Mouse (Mus musculus) E14TG2a.4 (cell line): ENCODE data around the gene Cat.

Source experiments
- H3K27me3 ChIP-seq: 2 replicates; pipeline ENCODE4 v1.6.1; 2014; ENCODE audit warnings: low read length, control low read depth; ENCODE audit not compliant: insufficient read depth
- H3K36me3 ChIP-seq: 2 replicates; pipeline ENCODE4 v1.6.1; 2014; ENCODE audit warnings: low read length, control low read depth; ENCODE audit not compliant: insufficient read depth
- H3K4me1 ChIP-seq: replicated peaks from 2 replicates; pipeline ENCODE4 v1.6.1; 2014; ENCODE audit warnings: low read depth, low read length, control low read depth
- H3K4me3 ChIP-seq: replicated peaks from 2 replicates; pipeline ENCODE4 v1.5.1; 2014; ENCODE audit warnings: mild to moderate bottlenecking, low read length
- H3K9me3 ChIP-seq: 2 replicates; pipeline ENCODE4 v1.6.1; 2014; ENCODE audit warnings: low read length, control low read depth
- CTCF ChIP-seq: conservative IDR thresholded peaks from 2 replicates; pipeline ENCODE4 v1.5.1; 2014; ENCODE audit warnings: low read length
- NANOG ChIP-seq: IDR thresholded peaks from 2 replicates; pipeline ENCODE4 v1.6.1; 2014; ENCODE audit warnings: borderline replicate concordance, low read length, mixed read lengths
- POU5F1 ChIP-seq: IDR thresholded peaks from 2 replicates; pipeline ENCODE4 v1.6.1; 2014; ENCODE audit warnings: low read length, borderline replicate concordance

Gene Cat

DNA sequence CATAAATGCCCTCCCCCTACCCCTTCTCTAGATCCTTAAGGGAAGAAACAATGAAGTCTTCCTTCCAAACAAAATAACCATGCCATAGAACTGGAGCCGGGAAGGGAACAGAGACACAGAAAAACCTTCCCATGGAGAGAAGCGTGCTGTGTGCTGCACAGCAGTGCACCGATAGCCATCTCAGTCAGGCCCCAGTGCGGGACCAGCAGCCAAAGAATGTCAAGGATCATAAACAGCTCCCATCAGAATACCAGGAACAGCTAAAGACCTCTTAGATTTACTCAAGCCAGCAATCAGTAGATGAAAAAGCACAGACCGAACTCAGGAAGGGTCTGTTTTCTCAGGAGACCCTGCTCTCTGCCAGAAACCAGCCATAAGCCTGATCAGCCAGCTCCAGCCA lies 48.4 kb downstream of the Cat start:
- Histone ChIP-seq H3K9me3 (no peaks in the 10 kb centered on the region), H3K27me3 (0 out of 2 replicates have a peak, but pooled peaks cover 5% of the 10 kb centered on the region), H3K4me3 (no peak overlapping the region), H3K4me1 (peaks cover 7% of the 10 kb centered on the region; the same call in 1 of the 2 replicates), H3K36me3 (no peaks in the 10 kb centered on the region)
- TF ChIP-seq CTCF = no peak
- no peak for TF ChIP-seq NANOG
- TF ChIP-seq POU5F1 = no peak

DNA sequence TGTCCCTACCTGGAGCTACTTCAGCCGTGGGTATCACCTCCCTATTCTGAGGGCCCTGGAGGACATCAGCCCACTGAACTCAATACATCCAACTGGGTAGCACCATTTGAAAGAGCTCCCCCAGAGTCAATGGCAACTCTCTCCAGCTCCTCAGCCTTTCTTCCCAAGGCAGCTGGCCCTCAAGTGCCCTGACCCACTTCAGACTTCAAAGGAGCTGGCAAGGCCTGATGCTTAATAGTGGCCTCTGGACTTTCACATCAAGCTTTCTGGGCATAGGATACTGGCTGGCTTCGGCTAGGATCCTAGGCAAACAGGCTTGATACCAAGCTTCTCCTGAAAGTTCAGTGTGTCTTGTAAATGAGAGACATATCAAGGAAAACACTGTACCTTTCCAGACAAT lies 49.9 kb downstream of the Cat start:
- Histone ChIP-seq H3K36me3 (no peaks in the 10 kb centered on the region), H3K4me3 (no peak overlapping the region)

DNA sequence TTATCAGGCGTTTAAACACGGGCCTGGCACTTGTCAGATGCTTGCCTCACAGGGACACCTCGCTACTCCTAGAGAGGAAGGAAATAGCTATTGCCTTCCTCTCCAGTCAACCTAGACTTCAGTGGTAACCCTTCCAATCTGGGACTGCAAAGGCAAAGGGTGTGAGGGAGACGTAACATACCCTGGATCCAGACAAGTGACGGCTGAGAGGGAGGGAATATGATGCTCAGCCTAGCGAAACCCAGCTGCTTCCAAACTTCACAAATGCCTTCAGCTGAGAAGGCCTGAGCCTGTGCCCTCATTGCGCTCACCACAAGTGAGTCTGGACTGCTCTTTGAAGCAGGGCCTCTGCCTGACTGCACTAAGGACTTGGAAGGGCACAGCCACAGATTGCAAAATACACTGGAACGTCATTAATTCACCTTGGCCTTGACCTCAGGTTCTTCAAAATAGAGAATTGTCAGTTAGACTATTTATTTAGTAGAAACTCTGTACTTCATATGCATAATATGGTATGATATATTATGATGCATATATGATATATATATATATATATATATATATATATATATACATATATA lies 52.2 kb downstream of the Cat start:
- Histone ChIP-seq H3K4me3 (no peak overlapping the region), H3K36me3 (no peaks in the 10 kb centered on the region), H3K9me3 (no peaks in the 10 kb centered on the region), H3K4me1 (peaks cover 7% of the 10 kb centered on the region; the same call in 1 of the 2 replicates), H3K27me3 (peaks cover 8% of the 10 kb centered on the region; the same call in 1 of the 2 replicates)
- no peak for TF ChIP-seq CTCF

More for the DNA sequence above, 49.9 kb downstream of the Cat start:
- TF ChIP-seq CTCF (no peak), POU5F1 (no peak), NANOG (no peak)
- Histone ChIP-seq H3K27me3 (peaks cover 5% of the 10 kb centered on the region; the same call in 1 of the 2 replicates), H3K4me1 (peaks cover 7% of the 10 kb centered on the region; the same call in 1 of the 2 replicates), H3K9me3 (no peaks in the 10 kb centered on the region)

DNA sequence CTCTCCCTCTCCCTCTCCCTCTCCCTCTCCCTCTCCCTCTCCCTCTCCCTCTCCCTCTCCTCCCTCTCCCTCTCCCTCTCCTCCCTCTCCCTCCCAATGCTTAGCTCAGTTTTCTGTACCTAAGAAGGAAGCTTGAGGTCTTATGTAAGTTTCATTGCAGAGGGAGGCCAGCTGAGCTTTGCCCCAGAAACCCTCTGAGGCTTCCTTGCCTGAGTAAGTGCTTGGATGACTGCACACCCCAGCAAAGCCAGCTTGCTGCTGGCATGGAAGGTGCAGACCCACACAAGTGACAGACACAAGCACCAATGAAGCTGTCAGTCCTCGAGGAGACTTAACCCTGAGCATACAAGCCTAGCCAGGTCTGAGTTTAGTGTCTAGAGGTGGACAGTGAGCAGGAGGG lies 54.2 kb downstream of the Cat start:
- Histone ChIP-seq H3K9me3 (no peaks in the 10 kb centered on the region), H3K36me3 (no peaks in the 10 kb centered on the region), H3K4me1 (peaks cover under 1% of the 10 kb centered on the region; the same call in 1 of the 2 replicates), H3K27me3 (peaks cover 14% of the 10 kb centered on the region), H3K4me3 (no peak overlapping the region)
- no peak for TF ChIP-seq POU5F1
- no peak for TF ChIP-seq NANOG
- no peak for TF ChIP-seq CTCF

DNA sequence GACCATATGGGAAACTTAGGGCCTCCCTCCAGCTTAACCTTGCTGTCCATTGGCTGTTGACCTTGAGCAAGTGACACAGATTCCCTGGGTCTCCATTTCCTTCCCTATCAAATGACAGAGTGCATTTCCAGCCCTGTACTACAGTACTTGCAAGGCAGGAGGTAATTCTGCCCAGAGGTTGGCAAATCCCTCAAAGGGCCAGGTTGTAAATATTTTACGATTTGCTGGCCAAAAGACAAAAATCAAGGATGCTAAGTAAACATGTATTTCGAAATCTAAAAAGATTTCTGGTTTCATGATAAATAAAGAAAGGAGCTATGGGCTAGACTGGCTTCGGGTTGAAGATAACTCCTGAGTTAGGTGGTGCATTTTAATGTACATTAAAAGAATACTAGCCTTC lies 56.6 kb downstream of the Cat start:
- Histone ChIP-seq H3K9me3 (no peaks in the 10 kb centered on the region), H3K27me3 (peaks cover 17% of the 10 kb centered on the region), H3K4me3 (no peak overlapping the region), H3K36me3 (no peaks in the 10 kb centered on the region), H3K4me1 (peaks cover 10% of the 10 kb centered on the region)
- TF ChIP-seq POU5F1 = no peak
- TF ChIP-seq CTCF = no peak
- no peak for TF ChIP-seq NANOG

DNA sequence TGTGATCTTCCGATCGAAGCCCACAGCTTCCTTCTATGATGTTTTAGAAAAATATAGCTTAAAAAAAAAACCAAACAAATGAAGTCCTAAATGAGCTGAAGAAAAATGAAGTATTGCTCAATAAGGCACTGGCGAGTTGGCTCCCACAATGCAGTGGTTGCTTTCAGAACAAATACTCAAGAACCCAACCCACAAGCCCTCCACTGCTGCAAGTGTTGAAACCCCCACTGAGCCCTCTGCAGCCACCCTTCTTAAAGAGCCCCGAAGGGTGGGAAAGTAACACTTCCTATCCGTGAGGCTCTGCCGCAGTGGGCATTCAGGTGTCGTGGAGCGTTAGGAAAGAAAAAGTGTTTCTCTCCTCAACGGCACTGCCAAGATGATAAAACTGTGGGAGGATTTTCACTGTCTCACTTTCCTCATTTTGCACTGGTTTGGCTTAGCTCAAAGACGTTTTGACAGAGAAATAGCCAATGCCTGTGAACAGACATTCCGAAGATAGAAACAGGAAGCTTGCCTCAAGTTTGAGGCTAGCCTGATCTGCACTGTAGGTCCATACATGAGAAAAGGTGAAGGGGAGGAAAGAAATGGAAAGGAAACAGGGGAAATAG lies 59.4 kb downstream of the Cat start:
- H3K4me1 ChIP-seq = peaks cover 10% of the 10 kb centered on the region
- no peaks in the 10 kb centered on the region for H3K36me3 ChIP-seq
- H3K27me3 ChIP-seq = peaks cover 18% of the 10 kb centered on the region
- no peak overlapping the region for H3K4me3 ChIP-seq
- TF ChIP-seq POU5F1 = no peak
- TF ChIP-seq NANOG = no peak
- TF ChIP-seq CTCF = no peak
- no peaks in the 10 kb centered on the region for H3K9me3 ChIP-seq

DNA sequence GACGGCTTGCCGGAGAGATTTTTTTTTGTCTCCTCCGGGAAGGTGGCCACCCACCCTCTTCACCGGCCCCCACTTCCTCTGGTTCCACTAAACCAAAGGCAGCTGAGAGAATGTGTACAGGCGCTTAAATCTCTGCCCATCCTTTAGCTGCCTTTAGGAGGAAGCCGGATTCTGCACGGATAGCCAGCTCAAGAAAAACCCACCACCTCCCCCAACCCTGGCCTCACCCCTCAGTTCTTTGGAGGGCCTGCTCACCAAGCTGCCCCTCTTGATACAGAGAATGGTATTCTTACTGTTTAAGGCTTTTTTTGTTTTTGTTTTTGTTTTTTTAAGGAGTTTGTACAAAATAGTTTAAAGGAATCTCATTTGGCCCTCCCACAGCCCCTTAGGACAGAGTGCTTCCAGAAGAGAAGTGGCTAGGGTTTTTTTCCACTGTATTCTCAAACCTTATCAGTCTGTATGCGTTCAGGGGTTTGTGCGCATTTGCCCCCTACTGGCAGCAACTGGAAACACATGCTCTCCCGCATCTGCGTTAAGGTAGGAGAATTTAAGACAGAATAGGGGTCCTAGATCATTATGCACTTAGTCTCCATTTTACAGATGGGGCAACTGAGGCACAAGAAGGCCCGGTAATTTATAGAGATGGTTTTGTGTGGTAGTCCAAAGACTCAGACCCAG lies 60.5 kb downstream of the Cat start:
- Histone ChIP-seq H3K4me3 (no peak overlapping the region), H3K9me3 (no peaks in the 10 kb centered on the region), H3K4me1 (peaks cover 10% of the 10 kb centered on the region), H3K27me3 (peaks cover 12% of the 10 kb centered on the region), H3K36me3 (no peaks in the 10 kb centered on the region)
- TF ChIP-seq NANOG = no peak
- TF ChIP-seq POU5F1 = no peak
- TF ChIP-seq CTCF = peak; percentile 91

DNA sequence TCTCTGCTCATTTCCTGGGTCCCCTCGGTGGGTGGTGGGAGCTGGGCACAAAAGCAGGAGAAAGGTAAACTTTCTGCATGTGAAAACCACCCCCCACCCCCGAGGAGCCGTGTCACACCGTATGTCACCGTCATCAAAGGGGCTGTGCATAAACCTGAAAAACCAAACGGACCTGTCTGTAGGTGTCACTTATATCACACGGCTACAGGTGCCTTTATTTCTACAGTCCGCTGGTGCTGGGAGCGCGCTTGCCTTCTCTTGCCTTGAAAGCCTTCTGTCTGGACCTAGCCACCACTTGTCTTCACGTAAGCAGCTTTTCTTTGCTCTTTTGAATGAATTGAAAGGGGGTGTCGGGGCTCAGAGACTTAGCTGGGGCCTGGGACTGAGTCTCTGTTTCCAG lies 61.1 kb downstream of the Cat start:
- TF ChIP-seq CTCF = no peak
- no peak for TF ChIP-seq POU5F1
- no peak for TF ChIP-seq NANOG
- Histone ChIP-seq H3K36me3 (no peaks in the 10 kb centered on the region), H3K9me3 (no peaks in the 10 kb centered on the region), H3K4me3 (no peak overlapping the region), H3K4me1 (peaks cover 10% of the 10 kb centered on the region), H3K27me3 (peaks cover 12% of the 10 kb centered on the region)
